Mouse (Mus musculus) megakaryocyte, embryonic 14.5 days (primary cell): ENCODE measurements around the gene Fam172a.

ENCODE experiments used
- FLI1 ChIP-seq: IDR thresholded peaks from 2 replicates; pipeline ENCODE4 v1.6.1; 2012; ENCODE audit warnings: low read length, inconsistent platforms, mixed read lengths
- GATA1 ChIP-seq: IDR thresholded peaks from 3 replicates; pipeline ENCODE4 v1.6.1; 2012; ENCODE audit warnings: mixed read lengths, low read length, inconsistent platforms, borderline replicate concordance

- TF ChIP-seq GATA1 (no peak), FLI1 (no peak)
These were observed 221.0 kb downstream of the Fam172a start for GRCm38 (mm10) chr13:77922834-77923233.
